Mouse (Mus musculus) CH12.LX (cell line): ENCODE data around the gene Polr2l.

Source experiments
- CTCF ChIP-seq, 2 experiments: IDR thresholded peaks in 1 of 2; conservative IDR thresholded peaks in 1 of 2; 2 replicates each; pipeline ENCODE4 v1.5.1; 2011 to 2012; ENCODE audit warnings: low read depth in 2 of 2, low read length in 2 of 2, improper control_type of control experiment in 1 of 2, inconsistent platforms in 1 of 2, mild to moderate bottlenecking in 1 of 2, moderate library complexity in 1 of 2
- E2F4 ChIP-seq: IDR thresholded peaks from 2 replicates; pipeline ENCODE4 v1.6.1; 2011; ENCODE audit warnings: low read depth, low read length, improper control_type of control experiment; ENCODE audit not compliant: insufficient replicate concordance
- EP300 ChIP-seq: IDR thresholded peaks from 2 replicates; pipeline ENCODE4 v1.6.1; 2011; ENCODE audit warnings: low read length, improper control_type of control experiment
- HCFC1 ChIP-seq: IDR thresholded peaks from 2 replicates; pipeline ENCODE4 v1.6.1; 2012; ENCODE audit warnings: low read depth, mild to moderate bottlenecking, inconsistent platforms, low read length, improper control_type of control experiment
- JUN ChIP-seq: IDR thresholded peaks from 2 replicates; pipeline ENCODE4 v1.6.1; 2011; ENCODE audit warnings: low read depth, mild to moderate bottlenecking, low read length, improper control_type of control experiment, moderate library complexity; ENCODE audit not compliant: insufficient read depth
- MAFK ChIP-seq: IDR thresholded peaks from 2 replicates; pipeline ENCODE4 v1.6.1; 2011; ENCODE audit warnings: low read length, improper control_type of control experiment; ENCODE audit not compliant: insufficient replicate concordance
- MAZ ChIP-seq: IDR thresholded peaks from 2 replicates; pipeline ENCODE4 v1.6.1; 2012; ENCODE audit warnings: low read depth, mild to moderate bottlenecking, inconsistent platforms, low read length, improper control_type of control experiment, moderate library complexity
- NELFE ChIP-seq: IDR thresholded peaks from 2 replicates; pipeline ENCODE4 v1.6.1; 2011; ENCODE audit warnings: low read depth, low read length, improper control_type of control experiment
- POLR2A ChIP-seq: IDR thresholded peaks from 2 replicates; pipeline ENCODE4 v1.6.1; 2011; ENCODE audit warnings: low read depth, mild to moderate bottlenecking, improper control_type of control experiment, low read length
- TCF12 ChIP-seq: IDR thresholded peaks from 2 replicates; pipeline ENCODE4 v1.6.1; 2014; ENCODE audit warnings: low read depth, mild to moderate bottlenecking, inconsistent platforms, low read length, improper control_type of control experiment
- UBTF ChIP-seq: IDR thresholded peaks from 2 replicates; pipeline ENCODE4 v1.6.1; 2012; ENCODE audit warnings: low read depth, mild to moderate bottlenecking, inconsistent platforms, low read length, improper control_type of control experiment, moderate library complexity
- USF2 ChIP-seq: conservative IDR thresholded peaks from 2 replicates; pipeline ENCODE4 v1.6.1; 2011; ENCODE audit warnings: low read depth, low read length, improper control_type of control experiment

- TF ChIP-seq CTCF (conservative IDR thresholded peaks at IDR 0.05 in 1 of 2, IDR thresholded peaks at IDR 0.05 in 1 of 2; ENCODE audit: low read depth in 2 of 2, low read length in 2 of 2), result no peak
- no peak for TF ChIP-seq USF2
- no peak for TF ChIP-seq NELFE
- no peak for TF ChIP-seq MAZ
- TF ChIP-seq POLR2A, result no peak
- no peak for TF ChIP-seq E2F4
- no peak for TF ChIP-seq JUN
- TF ChIP-seq HCFC1, result no peak
- TF ChIP-seq MAFK, result no peak
- TF ChIP-seq EP300, result no peak
- TF ChIP-seq UBTF, result no peak
- TF ChIP-seq TCF12, result no peak
Observed at GRCm38 (mm10) chr7:141508160-141508559, 33.2 kb upstream of the Polr2l start.
